Mouse (Mus musculus) embryonic stem cell, embryonic (primary cell): ENCODE results near the gene Tnk2.

Experiments
- CTCF ChIA-PET, 4 experiments: fragments of 300-600 bp in 2 of 4; fragments of 350-600 bp in 2 of 4; sonication (Branson Sonifier 250); formaldehyde crosslinking; loops; one replicate each; lab custom pipeline; 2022; ENCODE audit warnings: inconsistent platforms in 2 of 4; lab: Charles Lee
- POLR2A ChIA-PET, 4 experiments: fragments of 300-600 bp in 2 of 4; fragments of 350-600 bp in 2 of 4; sonication (Branson Sonifier 250); formaldehyde crosslinking; loops; one replicate each; lab custom pipeline; 2022; ENCODE audit warnings: antibody characterized with exemption in 4 of 4, inconsistent platforms in 1 of 4; lab: Charles Lee

The Tnk2 gene

DNA sequence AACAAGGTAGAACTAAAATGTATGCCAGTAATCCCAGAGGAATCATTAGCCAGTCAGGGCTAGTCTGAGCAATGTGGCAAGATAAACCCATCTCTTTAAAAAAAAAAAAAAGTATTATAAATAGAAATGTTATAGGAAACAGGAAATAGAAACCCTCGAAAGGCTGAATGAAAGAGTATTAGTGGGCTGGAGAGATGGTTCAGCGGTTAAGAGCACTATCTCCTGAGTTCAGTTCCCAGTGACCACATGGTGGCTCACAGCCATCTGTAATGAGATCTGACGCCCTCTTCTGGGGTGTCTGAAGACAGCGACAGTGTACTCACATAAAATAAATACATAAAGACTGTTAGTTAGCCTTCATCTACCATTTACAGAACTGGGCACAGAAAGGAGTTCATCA, 29.6 kb upstream of the Tnk2 start:
- ChIA-PET POLR2A (interaction anchor here in 3 of 4 experiments (0.6 to 10.0 kb wide), 11 partner anchors 7 to 104 kb away, joined by 3 to 169 read pairs (median 5); no protein-coding TSS in a partner anchor), CTCF (interaction anchor here in 2 of 4 experiments (0.5 to 1.5 kb wide), 6 partner anchors 21 to 114 kb away, joined by 3 to 9 read pairs (median 4); no protein-coding TSS in a partner anchor)

- ChIA-PET CTCF (interaction anchor here in 2 of 4 experiments (0.5 to 0.6 kb wide), 2 partner anchors 15 to 40 kb away, joined by 4 to 5 read pairs; no protein-coding TSS in a partner anchor), POLR2A (interaction anchor here in 3 of 4 experiments (0.7 to 6.7 kb wide), 7 partner anchors 8 to 111 kb away, joined by 3 to 99 read pairs (median 11); partner anchors contain the start of gene Tfrc (in 2 of the 3))
Measured at GRCm38 (mm10) chr16:32618946-32619345, 24.7 kb upstream of the Tnk2 start.

DNA sequence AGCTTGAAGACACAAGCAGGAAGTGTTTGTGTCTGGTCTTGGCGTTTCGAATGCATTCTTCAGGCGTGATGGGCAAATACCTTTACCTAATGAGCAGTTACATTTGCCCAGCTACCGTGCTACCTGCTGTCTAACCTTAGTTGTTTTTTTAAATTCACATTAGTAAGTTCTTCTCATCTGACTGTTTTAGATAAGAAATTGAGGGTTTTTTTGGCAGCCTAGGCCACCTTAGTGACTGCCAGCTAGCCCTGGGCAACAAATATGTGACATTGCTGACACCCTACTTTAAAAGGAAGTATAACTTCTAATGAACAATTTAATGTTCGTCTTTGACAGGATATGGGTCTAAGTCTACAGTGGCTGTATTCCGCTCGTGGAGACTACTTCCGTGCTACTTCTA, 15.5 kb upstream of the Tnk2 start:
- POLR2A ChIA-PET = interaction anchor here in 1 of 4 experiments (0.7 to 4.5 kb wide), 8 partner anchors 10 to 117 kb away, joined by 3 to 44 read pairs (median 5); partner anchors contain the start of gene Tfrc
- CTCF ChIA-PET = interaction anchor here in 1 of 4 experiments (0.9 kb wide), 1 partner anchor 28 kb away, joined by 3 read pairs; no protein-coding TSS in a partner anchor

GRCm38 (mm10) chr16:32632328-32632824, 11.3 kb upstream of the Tnk2 start:
- POLR2A ChIA-PET = interaction anchor here (0.5 to 10.9 kb wide), 18 partner anchors 10 to 629 kb away, joined by 3 to 169 read pairs (median 4); partner anchors contain the start of genes Tfrc (in 3 of the 4), Iqcg (in 1 of the 4), Rpl35a (in 1 of the 4) and Senp5 (in 1 of the 4)
- CTCF ChIA-PET = interaction anchor here in 2 of 4 experiments (1.3 to 2.7 kb wide), 2 partner anchors 51 to 132 kb away, joined by 3 to 8 read pairs; no protein-coding TSS in a partner anchor

GRCm38 (mm10) chr16:32633486-32634012, 10.1 kb upstream of the Tnk2 start:
- CTCF ChIA-PET = interaction anchor here in 3 of 4 experiments (0.6 to 2.4 kb wide), 8 partner anchors 14 to 202 kb away, joined by 3 to 10 read pairs (median 5); no protein-coding TSS in a partner anchor

GRCm38 (mm10) chr16:32634183-32634582, 9.5 kb upstream of the Tnk2 start:
- CTCF ChIA-PET = interaction anchor here (0.6 to 2.4 kb wide), 19 partner anchors 11 to 419 kb away, joined by 3 to 10 read pairs (median 5); no protein-coding TSS in a partner anchor

More at GRCm38 (mm10) chr16:32633486-32634012, 10.1 kb upstream of the Tnk2 start:
- POLR2A ChIA-PET = interaction anchor here (0.6 to 10.9 kb wide), 32 partner anchors 8 to 631 kb away, joined by 3 to 169 read pairs (median 4); partner anchors contain the start of genes Tfrc (in 3 of the 4) and Senp5 (in 1 of the 4)

GRCm38 (mm10) chr16:32635314-32635713, 8.4 kb upstream of the Tnk2 start:
- ChIA-PET CTCF (interaction anchor here (0.5 to 2.4 kb wide), 42 partner anchors 8 to 1256 kb away, joined by 3 to 13 read pairs (median 4); no protein-coding TSS in a partner anchor), POLR2A (interaction anchor here (0.6 to 10.9 kb wide), 34 partner anchors 8 to 1630 kb away, joined by 3 to 169 read pairs (median 4); partner anchors contain the start of genes Tfrc (in 2 of the 4), Fyttd1 (in 1 of the 4) and Rubcn (in 1 of the 4))

More at GRCm38 (mm10) chr16:32634183-32634582, 9.5 kb upstream of the Tnk2 start:
- POLR2A ChIA-PET = interaction anchor here (0.6 to 10.9 kb wide), 34 partner anchors 8 to 522 kb away, joined by 3 to 169 read pairs (median 4); partner anchors contain the start of gene Tfrc (in 2 of the 4)

DNA sequence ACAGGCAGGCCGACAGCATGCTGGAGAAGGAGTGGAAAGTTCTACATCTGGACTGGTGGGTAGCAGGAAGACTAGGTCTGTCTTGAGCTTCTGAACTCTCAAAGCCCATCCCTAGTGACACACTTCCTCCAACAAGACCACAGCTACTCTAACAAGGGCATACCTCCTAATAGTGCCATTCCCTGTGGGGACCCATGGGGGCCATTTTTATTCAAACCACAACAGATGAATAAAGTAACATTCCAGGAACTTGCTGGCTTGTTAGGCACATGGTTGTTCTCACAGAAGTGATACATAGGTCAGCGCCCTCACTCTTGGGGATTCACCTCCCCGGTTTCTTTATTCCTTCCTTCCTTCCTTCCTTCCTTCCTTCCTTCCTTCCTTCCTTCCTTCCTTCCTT, 7.3 kb upstream of the Tnk2 start:
- POLR2A ChIA-PET = interaction anchor here in 1 of 4 experiments (6.8 to 10.9 kb wide), 3 partner anchors 16 to 24 kb away, joined by 47 to 169 read pairs (median 99); partner anchors contain the start of gene Tfrc
- CTCF ChIA-PET = interaction anchor here in 3 of 4 experiments (0.6 to 1.9 kb wide), 5 partner anchors 23 to 531 kb away, joined by 3 to 6 read pairs (median 4); no protein-coding TSS in a partner anchor

- POLR2A ChIA-PET = interaction anchor here in 3 of 4 experiments (0.7 to 10.9 kb wide), 28 partner anchors 10 to 129 kb away, joined by 3 to 169 read pairs (median 6); partner anchors contain the start of gene Tfrc (in 3 of the 3)
- CTCF ChIA-PET = interaction anchor here (0.6 to 3.2 kb wide), 22 partner anchors 12 to 137 kb away, joined by 3 to 56 read pairs (median 6); no protein-coding TSS in a partner anchor
Measured at GRCm38 (mm10) chr16:32636871-32637521, 6.7 kb upstream of the Tnk2 start.

DNA sequence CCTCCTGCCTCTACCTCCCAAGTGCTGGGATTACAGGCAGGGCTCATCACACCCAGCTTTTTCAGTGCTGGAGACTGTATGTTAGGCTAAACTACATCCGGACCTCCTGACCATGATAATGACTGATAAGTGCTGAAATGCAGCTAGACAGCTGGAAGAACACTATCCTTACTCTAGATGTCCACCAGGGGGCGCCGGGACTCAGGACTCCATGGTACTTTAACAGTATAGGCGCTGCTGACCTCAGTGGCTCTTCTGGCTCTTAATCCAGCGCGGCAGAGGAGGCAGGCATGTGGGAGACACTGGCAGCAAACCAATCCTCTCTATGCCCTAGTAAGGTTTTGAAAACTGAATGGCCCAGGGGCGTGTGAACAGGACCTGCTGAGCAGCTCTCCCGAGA, 5.2 kb upstream of the Tnk2 start:
- ChIA-PET POLR2A (interaction anchor here (0.9 to 10.9 kb wide), 33 partner anchors 9 to 131 kb away, joined by 3 to 169 read pairs (median 5); partner anchors contain the start of gene Tfrc (in 4 of the 4)), CTCF (interaction anchor here (0.6 to 3.2 kb wide), 43 partner anchors 9 to 695 kb away, joined by 3 to 56 read pairs (median 4); partner anchors contain the start of gene Pcyt1a (in 1 of the 4))

- ChIA-PET POLR2A (interaction anchor here in 3 of 4 experiments (0.8 to 7.3 kb wide), 4 partner anchors 11 to 122 kb away, joined by 3 to 161 read pairs (median 15); partner anchors contain the start of gene Tfrc (in 1 of the 3)), CTCF (no interaction called here)
Measured at GRCm38 (mm10) chr16:32640096-32640495, 3.6 kb upstream of the Tnk2 start.

GRCm38 (mm10) chr16:32640683-32641082, 3.0 kb upstream of the Tnk2 start:
- ChIA-PET POLR2A (interaction anchor here in 3 of 4 experiments (0.6 to 7.3 kb wide), 9 partner anchors 10 to 368 kb away, joined by 3 to 161 read pairs (median 7); partner anchors contain the start of gene Tfrc (in 2 of the 3)), CTCF (interaction anchor here in 2 of 4 experiments (1.0 to 4.0 kb wide), 6 partner anchors 15 to 141 kb away, joined by 3 to 22 read pairs (median 4); no protein-coding TSS in a partner anchor)

DNA sequence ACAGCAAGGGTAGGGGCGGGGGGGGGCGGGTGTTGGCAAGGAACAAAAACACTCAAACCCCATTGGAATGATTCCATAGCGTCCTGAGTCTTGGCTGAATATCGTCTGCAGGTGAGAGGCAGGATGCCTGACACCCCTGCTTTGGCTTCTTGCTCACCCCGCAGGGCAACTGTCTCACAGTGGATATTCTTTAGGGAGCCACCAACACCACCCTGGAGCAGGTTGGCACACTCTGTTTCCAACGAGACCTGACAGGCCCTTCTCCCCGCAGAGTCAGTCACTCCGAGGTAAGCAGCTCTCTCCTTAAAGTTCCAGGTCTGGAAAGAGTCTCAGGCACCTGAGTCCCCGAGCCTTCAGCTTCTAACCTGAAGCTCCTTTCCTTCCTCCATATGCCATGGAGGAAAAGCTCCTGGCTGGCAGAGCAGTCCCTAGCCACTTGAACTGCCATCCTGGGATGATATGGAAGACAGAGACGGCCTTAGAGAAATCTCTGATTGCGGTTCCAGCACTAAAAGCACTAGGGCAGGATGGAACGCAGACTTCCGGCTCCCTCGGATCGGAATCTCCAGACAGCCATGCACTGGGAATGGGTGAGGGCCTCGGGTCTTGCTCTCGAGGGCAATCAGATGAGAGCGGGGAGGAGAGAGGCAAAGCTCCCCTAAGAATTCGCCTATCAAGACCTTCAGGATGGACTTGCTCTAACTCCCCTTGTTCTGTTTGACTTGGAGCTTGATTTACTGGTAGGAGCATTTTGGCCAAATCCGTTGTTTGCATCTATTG, 2.0 kb upstream of the Tnk2 start:
- ChIA-PET POLR2A (interaction anchor here in 3 of 4 experiments (0.6 to 7.3 kb wide), 22 partner anchors 8 to 698 kb away, joined by 3 to 161 read pairs (median 4); partner anchors contain the start of gene Tfrc (in 3 of the 3)), CTCF (interaction anchor here in 3 of 4 experiments (0.6 to 4.0 kb wide), 14 partner anchors 14 to 154 kb away, joined by 3 to 22 read pairs (median 4); partner anchors contain the start of gene Slc51a (in 1 of the 3))

DNA sequence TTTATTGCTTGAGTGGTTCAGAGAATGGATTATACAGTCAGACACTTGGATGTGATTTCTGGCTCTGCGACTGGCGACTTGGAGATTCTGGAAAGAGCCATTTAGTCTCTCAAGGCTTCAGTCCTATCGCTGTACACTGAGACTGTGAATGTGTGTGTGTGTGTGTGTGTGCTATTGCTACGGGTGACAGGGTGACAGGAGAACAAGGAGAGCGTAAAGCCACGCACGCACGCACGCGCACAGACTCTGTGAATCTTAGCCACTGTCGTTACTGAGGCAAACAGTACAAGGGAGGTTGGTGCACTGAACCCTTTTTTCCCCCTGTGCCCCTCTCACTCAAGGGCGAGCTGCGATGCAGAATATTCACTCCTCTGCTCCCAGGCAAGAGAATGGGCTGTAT, 1.4 kb upstream of the Tnk2 start:
- ChIA-PET CTCF (interaction anchor here in 2 of 4 experiments (0.9 to 4.0 kb wide), 6 partner anchors 14 to 47 kb away, joined by 3 to 22 read pairs (median 6); no protein-coding TSS in a partner anchor), POLR2A (interaction anchor here in 3 of 4 experiments (0.6 to 7.3 kb wide), 18 partner anchors 8 to 698 kb away, joined by 3 to 161 read pairs (median 4); partner anchors contain the start of gene Tfrc (in 2 of the 3))

GRCm38 (mm10) chr16:32644069-32644800, 561 bp downstream of the Tnk2 start:
- CTCF ChIA-PET = interaction anchor here (0.5 to 5.3 kb wide), 12 partner anchors 12 to 340 kb away, joined by 3 to 31 read pairs (median 4); no protein-coding TSS in a partner anchor
- POLR2A ChIA-PET = interaction anchor here (0.5 to 7.3 kb wide), 33 partner anchors 9 to 1215 kb away, joined by 3 to 161 read pairs (median 4); partner anchors contain the start of genes Tfrc (in 3 of the 4), Iqcg (in 2 of the 4), Rpl35a (in 2 of the 4) and Pcyt1a (in 1 of the 4)
